Mouse (Mus musculus) heart, embryonic 13.5 days (tissue): ENCODE measurements around the gene Olfr1428. TPM values are rescaled to one million over a fixed set of nuclear protein-coding genes. Genes with fewer than 3 reads are reported as not detected.
"Not testable (repeated sequence)": the region's sequence is repeated elsewhere in the genome, so short reads cannot be mapped to it uniquely, and the experiment has no call there.

Experiments
- ATAC-seq: fragments of 200-750 bp; cut with Nextera tagmentation; 2 replicates; pipeline ENCODE4 v1.8.0; 2017; ENCODE audit warnings: moderate TSS enrichment; ENCODE audit not compliant: insufficient number of reproducible peaks, low FRiP score, low TSS enrichment; ENCODE audit errors: extremely low read depth
- H3K27ac ChIP-seq: fragments of 300-500 bp; sonication (generic); replicated peaks from 2 replicates; pipeline ENCODE4 v1.5.1; 2015; ENCODE audit warnings: moderate library complexity, mild to moderate bottlenecking, inconsistent platforms
- H3K27me3 ChIP-seq: fragments of 300-500 bp; sonication (generic); replicated peaks from 2 replicates; pipeline ENCODE4 v1.6.1; 2015; ENCODE audit warnings: mild to moderate bottlenecking, inconsistent platforms
- H3K36me3 ChIP-seq: fragments of 300-500 bp; sonication (generic); 2 replicates; pipeline ENCODE4 v1.6.1; 2015; ENCODE audit warnings: mild to moderate bottlenecking, inconsistent platforms
- H3K4me1 ChIP-seq: fragments of 300-500 bp; sonication (generic); 2 replicates; pipeline ENCODE4 v1.6.1; 2015; ENCODE audit warnings: inconsistent platforms
- H3K4me2 ChIP-seq: fragments of 300-500 bp; sonication (generic); 2 replicates; pipeline ENCODE4 v1.6.1; 2015; ENCODE audit warnings: inconsistent platforms, mild to moderate bottlenecking, moderate library complexity
- H3K4me3 ChIP-seq: fragments of 300-500 bp; sonication (generic); 2 replicates; pipeline ENCODE4 v1.5.1; 2015; ENCODE audit warnings: moderate library complexity, mild to moderate bottlenecking, inconsistent platforms
- H3K9ac ChIP-seq: fragments of 300-500 bp; sonication (generic); 2 replicates; pipeline ENCODE4 v1.6.1; 2015; ENCODE audit warnings: inconsistent platforms, mild to moderate bottlenecking, moderate library complexity
- H3K9me3 ChIP-seq: fragments of 300-500 bp; sonication (generic); 2 replicates; pipeline ENCODE4 v1.6.1; 2016; ENCODE audit warnings: inconsistent platforms
- WGBS: fragments of 180-500 bp; shearing (Covaris S2); methylation state at CpG from one replicate; pipeline ENCODE4 v1.1.7; 2015; ENCODE audit warnings: mixed read lengths; 5-methylcytosine and 5-hydroxymethylcytosine counted together
- polyA plus RNA-seq: library from polyadenylated mRNA; unstranded; fragments of >200 nt; fragmentation: Nextera tagmentation; extraction: Ambion mirVana; gene quantifications from 2 replicates; pipeline ENCODE4 v1.2.1, GENCODE M21; 2015

Olfr1428 gene
- polyA plus RNA-seq, 1 experiment from 2014 or later = not detected

- H3K4me3 ChIP-seq, H3K9me3 ChIP-seq, H3K4me2 ChIP-seq, H3K36me3 ChIP-seq, H3K4me1 ChIP-seq, ATAC-seq, H3K9ac ChIP-seq, H3K27me3 ChIP-seq, H3K27ac ChIP-seq: not testable (repeated sequence)
- 20% methylated on average over 1 of the region's 1 CpGs for WGBS
These were observed 47.9 kb downstream of the Olfr1428 start for GRCm38 (mm10) chr19:12067806-12068205.

- WGBS = 88% methylated on average over 1 of the region's 1 CpGs
- H3K36me3 ChIP-seq = not testable (repeated sequence)
These were observed 53.1 kb downstream of the Olfr1428 start, which contains the start of gene Olfr1424 for GRCm38 (mm10) chr19:12062582-12062981. Gene Olfr1424, minus strand, starts transcription at chr19:12062682.

More at GRCm38 (mm10) chr19:12062582-12062981, 53.1 kb downstream of the Olfr1428 start, which contains the start of gene Olfr1424:
- H3K4me3 ChIP-seq, H3K9me3 ChIP-seq, H3K27me3 ChIP-seq, H3K27ac ChIP-seq, H3K4me2 ChIP-seq, H3K4me1 ChIP-seq, H3K9ac ChIP-seq, ATAC-seq: not testable (repeated sequence)

Other genes starting within 250 kb of the Olfr1428 start
- gene Olfr1419, start 240.8 kb downstream of the Olfr1428 start, polyA plus RNA-seq = not detected in 2 replicates
- not detected in 2 replicates for gene Olfr1420, start 229.3 kb downstream of the Olfr1428 start, polyA plus RNA-seq
- gene Patl1, start 203.5 kb downstream of the Olfr1428 start, polyA plus RNA-seq = 16.0 and 17.0 TPM in 2 replicates
- 4.2 and 4.8 TPM in 2 replicates for gene Osbp, start 150.0 kb downstream of the Olfr1428 start, polyA plus RNA-seq
- gene Olfr1423, start 74.6 kb downstream of the Olfr1428 start, polyA plus RNA-seq = not detected in 2 replicates
- gene Olfr1424, start 53.2 kb downstream of the Olfr1428 start, polyA plus RNA-seq = not detected in 2 replicates
- not detected in 2 replicates for gene Olfr1425, start 38.2 kb downstream of the Olfr1428 start, polyA plus RNA-seq
- gene Olfr1426, start 23.9 kb downstream of the Olfr1428 start, polyA plus RNA-seq = not detected in 2 replicates
- gene Olfr1427, start 12.6 kb downstream of the Olfr1428 start, polyA plus RNA-seq = not detected in 2 replicates
- gene Olfr76, start 7.3 kb upstream of the Olfr1428 start, polyA plus RNA-seq = not detected in 2 replicates
- not detected in 2 replicates for gene Olfr1555-ps1, start 54.2 kb upstream of the Olfr1428 start, polyA plus RNA-seq
- not detected in 2 replicates for gene Olfr1431, start 84.7 kb upstream of the Olfr1428 start, polyA plus RNA-seq
- not detected in 2 replicates for gene Olfr1432, start 116.7 kb upstream of the Olfr1428 start, polyA plus RNA-seq
- gene Olfr262, start 125.8 kb upstream of the Olfr1428 start, polyA plus RNA-seq = not detected in 2 replicates
- not detected in 2 replicates for gene Olfr235, start 145.1 kb upstream of the Olfr1428 start, polyA plus RNA-seq
- not detected in 2 replicates for gene Olfr1434, start 164.0 kb upstream of the Olfr1428 start, polyA plus RNA-seq
- gene Olfr1436, start 183.2 kb upstream of the Olfr1428 start, polyA plus RNA-seq = not detected in 2 replicates
- not detected in 2 replicates for gene Olfr1437, start 209.2 kb upstream of the Olfr1428 start, polyA plus RNA-seq
- gene Olfr1438-ps1, start 220.0 kb upstream of the Olfr1428 start, polyA plus RNA-seq = not detected in 2 replicates